Mouse (Mus musculus): ENCODE data around the gene Traf3ip1. TPM values are rescaled to one million over a fixed set of nuclear protein-coding genes. Genes with fewer than 3 reads are reported as not detected.

The Traf3ip1 gene
- total and polyA plus RNA-seq, 3 experiments, result 13.6 to 19.6 TPM; not detected in 1

- no peak for TF ChIP-seq USF2 (IDR thresholded peaks at IDR 0.05; ENCODE audit: borderline replicate concordance in 1 of 2, insufficient read depth in 1 of 2, low read depth in 1 of 2, low read length in 2 of 2)
- TF ChIP-seq HCFC1 (IDR thresholded peaks at IDR 0.05; ENCODE audit: low read depth, low read length), result 0 out of 2 replicates have a peak, but pooled peaks have one; percentile 30
- TF ChIP-seq POLR2A (IDR thresholded peaks at IDR 0.05; ENCODE audit: control insufficient read depth in 1 of 2, insufficient read depth in 1 of 2, low read depth in 1 of 2, low read length in 2 of 2, poor library complexity in 1 of 2), result no peak
- TF ChIP-seq POLR2AphosphoS2 (IDR thresholded peaks at IDR 0.05; ENCODE audit: low read length), result no peak
- TF ChIP-seq JUND (IDR thresholded peaks at IDR 0.05; ENCODE audit: low read depth, low read length), result no peak
- no peak for TF ChIP-seq EP300 (IDR thresholded peaks at IDR 0.05; ENCODE audit: low read depth in 1 of 2, low read length in 2 of 2)
- TF ChIP-seq TAL1 (IDR thresholded peaks at IDR 0.05; ENCODE audit: low read length), result no peak
- 0 out of 2 replicates have a peak, but pooled peaks have one; percentile 22 for TF ChIP-seq GABPA (IDR thresholded peaks at IDR 0.05; ENCODE audit: low read depth, low read length)
- peak; percentile 59 for TF ChIP-seq SIN3A (IDR thresholded peaks at IDR 0.05; ENCODE audit: low read length)
- no peak for TF ChIP-seq CHD2 (IDR thresholded peaks at IDR 0.05; ENCODE audit: low read length)
- TF ChIP-seq GATA1 (IDR thresholded peaks at IDR 0.05; ENCODE audit: low read depth, low read length), result no peak
- TF ChIP-seq ZMIZ1 (IDR thresholded peaks at IDR 0.05; ENCODE audit: low read depth, low read length), result no peak
- TF ChIP-seq RCOR1 (IDR thresholded peaks at IDR 0.05; ENCODE audit: low read depth, low read length), result no peak
- peak; percentile 91 for TF ChIP-seq SMC3 (IDR thresholded peaks at IDR 0.05; ENCODE audit: low read depth, low read length)
- peak; percentile 40; the same call in 1 of the 2 replicates for TF ChIP-seq MAX (IDR thresholded peaks at IDR 0.05; ENCODE audit: low read length)
- peak; percentile 92 for TF ChIP-seq ZC3H11A (IDR thresholded peaks at IDR 0.05; ENCODE audit: low read depth, low read length)
- TF ChIP-seq CTCF (IDR thresholded peaks at IDR 0.05 in 2 of 3, conservative IDR thresholded peaks at IDR 0.05 in 1 of 3; ENCODE audit: control insufficient read depth in 1 of 3, insufficient read depth in 1 of 3, low read depth in 2 of 3, low read length in 3 of 3, poor library complexity in 1 of 3, severe bottlenecking in 1 of 3), result peak; percentile 94 to 98 (median 97)
- no peak for TF ChIP-seq UBTF (IDR thresholded peaks at IDR 0.05; ENCODE audit: borderline replicate concordance, insufficient read depth, low read depth, low read length)
- TF ChIP-seq MYC (IDR thresholded peaks at IDR 0.05; ENCODE audit: low read depth, low read length), result peak; percentile 64
- TF ChIP-seq MAFK (IDR thresholded peaks at IDR 0.05; ENCODE audit: borderline replicate concordance, low read depth, low read length), result no peak
- no peak for TF ChIP-seq E2F4 (IDR thresholded peaks at IDR 0.05; ENCODE audit: borderline replicate concordance, low read depth, low read length)
- 0 out of 2 replicates have a peak, but pooled peaks have one; percentile 33 for TF ChIP-seq BHLHE40 (IDR thresholded peaks at IDR 0.05; ENCODE audit: borderline replicate concordance, low read depth, low read length)
- TF ChIP-seq MAZ (IDR thresholded peaks at IDR 0.05; ENCODE audit: low read depth, low read length), result peak; percentile 60; the same call in 1 of the 2 replicates
- peak; percentile 97 for TF ChIP-seq RAD21 (IDR thresholded peaks at IDR 0.05; ENCODE audit: low read depth, low read length)
- TF ChIP-seq ZKSCAN1 (IDR thresholded peaks at IDR 0.05; ENCODE audit: low read depth, low read length), result no peak
Observed at GRCm38 (mm10) chr1:91523759-91524158, 29.3 kb downstream of the Traf3ip1 start (continued).

- no peak for DNase-seq (ENCODE audit: low read depth, low spot score)
- Histone ChIP-seq H3K79me2 (ENCODE audit: control insufficient read depth, insufficient read depth, low read length, poor library complexity) (no peaks in the 10 kb centered on the region), H3K27ac (ENCODE audit: control insufficient read depth, low read depth, low read length) (no peak overlapping the region), H3K36me3 (ENCODE audit: control insufficient read depth in 1 of 2, insufficient read depth in 2 of 2, low read length in 2 of 2) (no peaks in the 10 kb centered on the region; a peak in 1 of 4 replicates), H3K9ac (ENCODE audit: control insufficient read depth, low read depth, low read length, poor library complexity, severe bottlenecking) (no peak overlapping the region), H3K27me3 (ENCODE audit: control insufficient read depth in 1 of 2, insufficient read depth in 2 of 2, low read length in 2 of 2) (no peaks in the 10 kb centered on the region), H3K4me1 (ENCODE audit: control insufficient read depth in 1 of 2, insufficient read depth in 2 of 2, low read length in 2 of 2) (no peaks in the 10 kb centered on the region), H3K4me3 (ENCODE audit: control insufficient read depth in 1 of 2, insufficient read depth in 1 of 2, low read depth in 2 of 2, low read length in 2 of 2) (no peak overlapping the region), H3K9me3 (replicated peaks; ENCODE audit: insufficient read depth, low read length) (no peaks in the 10 kb centered on the region)
- TF ChIP-seq CTCF (IDR thresholded peaks at IDR 0.05 in 2 of 3, conservative IDR thresholded peaks at IDR 0.05 in 1 of 3; ENCODE audit: control insufficient read depth in 1 of 3, insufficient read depth in 1 of 3, low read depth in 2 of 3, low read length in 3 of 3, poor library complexity in 1 of 3, severe bottlenecking in 1 of 3), result no peak
Observed at GRCm38 (mm10) chr1:91525838-91526237, 31.4 kb downstream of the Traf3ip1 start.

All from MEL (cell line).